Mouse (Mus musculus): ENCODE data around the gene Serpina1c. TPM values are rescaled to one million over a fixed set of nuclear protein-coding genes. Genes with fewer than 3 reads are reported as not detected.
"Not testable (repeated sequence)": the region's sequence is repeated elsewhere in the genome, so short reads cannot be mapped to it uniquely, and the experiment has no call there.

Serpina1c gene
- polyA plus RNA-seq (2015; fragmentation: Nextera tagmentation; extraction: Ambion mirVana), result not detected in 2 replicates

DNA sequence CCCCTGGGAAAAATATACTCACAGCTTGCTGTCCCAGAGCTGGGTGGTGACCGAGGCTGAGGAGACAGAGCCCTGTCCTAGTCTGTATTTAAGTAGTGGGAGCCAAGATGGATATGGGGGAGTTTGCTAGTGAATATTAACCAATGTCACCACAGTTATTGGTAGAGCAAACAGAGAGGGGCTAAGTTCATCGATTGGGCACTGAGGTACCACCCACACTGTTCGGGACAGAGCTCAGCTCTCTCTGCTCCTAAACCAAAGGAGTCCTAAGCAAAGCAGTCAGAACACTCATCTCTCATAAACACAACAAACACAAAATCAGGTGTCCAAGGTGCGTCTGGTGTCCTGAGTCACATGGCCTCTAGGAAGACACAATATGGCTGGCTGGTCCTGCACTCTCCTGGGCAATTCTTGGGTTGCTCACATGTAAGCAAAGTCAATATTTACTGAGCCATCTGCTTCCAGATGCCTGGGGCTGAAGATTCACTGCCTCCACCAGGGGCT lies at the start of gene Serpina1c:
Gene Serpina1c, minus strand, starts transcription at position 51 of the 504 bp plus-strand sequence.
- H3K27ac ChIP-seq (ENCODE audit: low read length); H3K9ac ChIP-seq (replicated peaks; ENCODE audit: low read depth, low read length); H3K36me3 ChIP-seq (ENCODE audit: control insufficient read depth, insufficient read depth); H3K9me3 ChIP-seq (ENCODE audit: control insufficient read depth, low read length); H3K27me3 ChIP-seq (replicated peaks; ENCODE audit: control insufficient read depth, insufficient read depth, low read length); H3K4me3 ChIP-seq (replicated peaks; ENCODE audit: low read length); ATAC-seq; H3K4me1 ChIP-seq (replicated peaks; ENCODE audit: control insufficient read depth, insufficient read depth, low read length); H3K4me2 ChIP-seq (ENCODE audit: low read length): not testable (repeated sequence)
- WGBS, result 83% methylated on average over 4 of the region's 4 CpGs

GRCm38 (mm10) chr12:103952972-103953371 lies 48.3 kb upstream of the Serpina1c start:
- not testable (repeated sequence) for H3K36me3 ChIP-seq (ENCODE audit: control insufficient read depth, insufficient read depth); H3K9me3 ChIP-seq (ENCODE audit: control insufficient read depth, low read length); H3K4me3 ChIP-seq (replicated peaks; ENCODE audit: low read length); H3K9ac ChIP-seq (replicated peaks; ENCODE audit: low read depth, low read length); H3K4me1 ChIP-seq (replicated peaks; ENCODE audit: control insufficient read depth, insufficient read depth, low read length); ATAC-seq; H3K4me2 ChIP-seq (ENCODE audit: low read length); H3K27ac ChIP-seq (ENCODE audit: low read length); H3K27me3 ChIP-seq (replicated peaks; ENCODE audit: control insufficient read depth, insufficient read depth, low read length)
- whole genome bisulfite sequencing, result 95% methylated on average over 2 of the region's 3 CpGs

GRCm38 (mm10) chr12:103946243-103946642 lies 41.6 kb upstream of the Serpina1c start:
- no peak for ATAC-seq
- Histone ChIP-seq H3K36me3 (ENCODE audit: control insufficient read depth, insufficient read depth) (no peaks in the 10 kb centered on the region), H3K9me3 (ENCODE audit: control insufficient read depth, low read length) (0 out of 2 replicates have a peak, but pooled peaks cover 2% of the 10 kb centered on the region), H3K4me2 (ENCODE audit: low read length) (no peak overlapping the region), H3K4me3 (replicated peaks; ENCODE audit: low read length) (no peak overlapping the region), H3K27ac (ENCODE audit: low read length) (no peak overlapping the region), H3K9ac (replicated peaks; ENCODE audit: low read depth, low read length) (no peak overlapping the region), H3K27me3 (replicated peaks; ENCODE audit: control insufficient read depth, insufficient read depth, low read length) (no peaks in the 10 kb centered on the region), H3K4me1 (replicated peaks; ENCODE audit: control insufficient read depth, insufficient read depth, low read length) (no peaks in the 10 kb centered on the region)
- 84% methylated on average over 4 of the region's 4 CpGs for WGBS

DNA sequence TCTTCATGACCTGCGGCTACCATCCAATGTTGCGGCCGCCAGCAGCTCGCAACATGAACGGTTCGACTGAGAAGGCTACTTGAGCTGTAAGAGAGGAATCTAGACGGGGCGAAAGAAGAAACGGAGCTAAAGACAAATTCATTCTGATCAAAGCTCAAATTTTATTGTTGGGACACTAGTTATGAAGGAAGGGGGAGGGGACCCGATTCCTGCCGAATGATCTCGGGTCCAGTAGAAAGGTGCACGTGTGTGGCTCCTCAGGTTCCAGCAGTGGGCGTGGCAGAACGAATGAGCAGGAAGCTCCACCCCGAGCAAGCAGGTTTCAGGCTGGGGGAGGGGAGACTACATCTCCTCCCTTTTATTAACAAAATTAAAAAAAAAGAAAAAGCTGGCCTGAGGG lies 4.5 kb upstream of the Serpina1c start:
- not testable (repeated sequence) for H3K36me3 ChIP-seq (ENCODE audit: control insufficient read depth, insufficient read depth); H3K27ac ChIP-seq (ENCODE audit: low read length); ATAC-seq; H3K9ac ChIP-seq (replicated peaks; ENCODE audit: low read depth, low read length); H3K4me2 ChIP-seq (ENCODE audit: low read length); H3K27me3 ChIP-seq (replicated peaks; ENCODE audit: control insufficient read depth, insufficient read depth, low read length); H3K4me1 ChIP-seq (replicated peaks; ENCODE audit: control insufficient read depth, insufficient read depth, low read length); H3K4me3 ChIP-seq (replicated peaks; ENCODE audit: low read length); H3K9me3 ChIP-seq (ENCODE audit: control insufficient read depth, low read length)
- 98% methylated on average over 9 of the region's 16 CpGs for WGBS

- not testable (repeated sequence) for H3K4me3 ChIP-seq (replicated peaks; ENCODE audit: low read length); H3K27me3 ChIP-seq (replicated peaks; ENCODE audit: control insufficient read depth, insufficient read depth, low read length); ATAC-seq; H3K4me1 ChIP-seq (replicated peaks; ENCODE audit: control insufficient read depth, insufficient read depth, low read length); H3K9me3 ChIP-seq (ENCODE audit: control insufficient read depth, low read length); H3K27ac ChIP-seq (ENCODE audit: low read length); H3K9ac ChIP-seq (replicated peaks; ENCODE audit: low read depth, low read length); H3K36me3 ChIP-seq (ENCODE audit: control insufficient read depth, insufficient read depth); H3K4me2 ChIP-seq (ENCODE audit: low read length)
- WGBS, result 22% methylated on average over 1 of the region's 1 CpGs
These were observed 3.1 kb upstream of the Serpina1c start for GRCm38 (mm10) chr12:103907746-103908145.

- H3K27me3 ChIP-seq (replicated peaks; ENCODE audit: control insufficient read depth, insufficient read depth, low read length); H3K9me3 ChIP-seq (ENCODE audit: control insufficient read depth, low read length); H3K4me2 ChIP-seq (ENCODE audit: low read length); H3K4me3 ChIP-seq (replicated peaks; ENCODE audit: low read length); H3K4me1 ChIP-seq (replicated peaks; ENCODE audit: control insufficient read depth, insufficient read depth, low read length); H3K9ac ChIP-seq (replicated peaks; ENCODE audit: low read depth, low read length); H3K27ac ChIP-seq (ENCODE audit: low read length); H3K36me3 ChIP-seq (ENCODE audit: control insufficient read depth, insufficient read depth); ATAC-seq: not testable (repeated sequence)
- WGBS, result 96% methylated on average over 3 of the region's 3 CpGs
These were observed 2.8 kb downstream of the Serpina1c start for GRCm38 (mm10) chr12:103901929-103902328.

DNA sequence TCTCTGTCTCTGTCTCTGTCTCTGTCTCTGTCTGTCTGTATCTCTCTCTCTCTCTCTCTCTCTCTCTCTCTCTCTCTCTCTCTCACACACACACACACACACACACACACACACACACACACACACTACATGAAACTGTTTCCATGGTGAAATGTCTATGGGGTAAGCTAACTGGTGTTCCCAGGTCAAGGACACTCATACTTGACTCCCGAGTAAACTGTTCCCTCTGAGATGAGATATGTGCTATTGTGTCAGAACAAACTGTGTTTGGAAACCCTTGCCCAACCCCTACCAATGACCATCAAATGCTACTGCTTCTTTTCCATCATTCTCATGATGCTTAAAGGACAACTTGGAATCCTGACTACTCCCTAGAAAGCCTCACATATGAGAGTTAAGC lies 37.8 kb downstream of the Serpina1c start:
- not testable (repeated sequence) for H3K27ac ChIP-seq (ENCODE audit: low read length); H3K9me3 ChIP-seq (ENCODE audit: control insufficient read depth, low read length); H3K4me1 ChIP-seq (replicated peaks; ENCODE audit: control insufficient read depth, insufficient read depth, low read length); H3K9ac ChIP-seq (replicated peaks; ENCODE audit: low read depth, low read length); H3K36me3 ChIP-seq (ENCODE audit: control insufficient read depth, insufficient read depth); ATAC-seq; H3K4me3 ChIP-seq (replicated peaks; ENCODE audit: low read length); H3K4me2 ChIP-seq (ENCODE audit: low read length); H3K27me3 ChIP-seq (replicated peaks; ENCODE audit: control insufficient read depth, insufficient read depth, low read length)
- 81% methylated on average over 1 of the region's 1 CpGs for WGBS

GRCm38 (mm10) chr12:103863101-103863974 lies 41.3 kb downstream of the Serpina1c start, which contains the start of gene Serpina1a:
TSS of gene Serpina1a (minus strand) at chr12:103863562.
- not testable (repeated sequence) for H3K27ac ChIP-seq (ENCODE audit: low read length); ATAC-seq; H3K27me3 ChIP-seq (replicated peaks; ENCODE audit: control insufficient read depth, insufficient read depth, low read length); H3K4me2 ChIP-seq (ENCODE audit: low read length); H3K9ac ChIP-seq (replicated peaks; ENCODE audit: low read depth, low read length); H3K36me3 ChIP-seq (ENCODE audit: control insufficient read depth, insufficient read depth); H3K9me3 ChIP-seq (ENCODE audit: control insufficient read depth, low read length); H3K4me3 ChIP-seq (replicated peaks; ENCODE audit: low read length); H3K4me1 ChIP-seq (replicated peaks; ENCODE audit: control insufficient read depth, insufficient read depth, low read length)
- WGBS, result 87% methylated on average over 9 of the region's 9 CpGs

GRCm38 (mm10) chr12:103860976-103861375 lies 43.7 kb downstream of the Serpina1c start:
- Histone ChIP-seq H3K4me1 (replicated peaks; ENCODE audit: control insufficient read depth, insufficient read depth, low read length) (no peaks in the 10 kb centered on the region), H3K9me3 (ENCODE audit: control insufficient read depth, low read length) (no peaks in the 10 kb centered on the region), H3K36me3 (ENCODE audit: control insufficient read depth, insufficient read depth) (no peaks in the 10 kb centered on the region), H3K27ac (ENCODE audit: low read length) (no peak overlapping the region), H3K9ac (replicated peaks; ENCODE audit: low read depth, low read length) (no peak overlapping the region), H3K4me3 (replicated peaks; ENCODE audit: low read length) (no peak overlapping the region), H3K27me3 (replicated peaks; ENCODE audit: control insufficient read depth, insufficient read depth, low read length) (no peaks in the 10 kb centered on the region), H3K4me2 (ENCODE audit: low read length) (no peak overlapping the region)
- no peak for ATAC-seq
- WGBS, result 63% methylated on average over 2 of the region's 3 CpGs

Data from forebrain, embryonic 16.5 days (tissue).